Mouse (Mus musculus): ENCODE measurements around the gene Tas2r120. TPM values are rescaled to one million over a fixed set of nuclear protein-coding genes. Genes with fewer than 3 reads are reported as not detected.

Tas2r120 gene
- polyA plus RNA-seq (2014; fragmentation: Illumina TruSeq; extraction: RNeasy Lipid Tissue Mini Kit (QIAGEN cat#74804); ENCODE audit: insufficient read depth, low read depth, low replicate concordance) = not detected

DNA sequence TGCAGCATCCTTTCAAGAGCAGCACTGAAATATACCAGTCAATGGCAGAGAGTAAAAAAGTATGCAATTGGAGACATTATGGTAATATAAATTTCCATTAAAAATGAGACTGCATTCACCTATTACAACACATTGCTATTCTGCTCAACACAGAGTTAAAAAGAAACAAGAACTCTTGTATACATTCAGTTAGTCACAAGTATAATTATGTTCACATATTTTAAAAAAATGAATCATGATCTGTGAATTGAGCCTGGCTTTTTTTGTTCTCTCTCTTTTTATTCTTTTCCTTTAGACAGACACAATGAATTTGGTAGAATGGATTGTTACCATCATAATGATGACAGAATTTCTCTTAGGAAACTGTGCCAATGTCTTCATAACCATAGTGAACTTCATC, at the start of gene Tas2r120:
Tas2r120 (plus strand) TSS at position 301 of the 400 bp plus-strand sequence.

DNA sequence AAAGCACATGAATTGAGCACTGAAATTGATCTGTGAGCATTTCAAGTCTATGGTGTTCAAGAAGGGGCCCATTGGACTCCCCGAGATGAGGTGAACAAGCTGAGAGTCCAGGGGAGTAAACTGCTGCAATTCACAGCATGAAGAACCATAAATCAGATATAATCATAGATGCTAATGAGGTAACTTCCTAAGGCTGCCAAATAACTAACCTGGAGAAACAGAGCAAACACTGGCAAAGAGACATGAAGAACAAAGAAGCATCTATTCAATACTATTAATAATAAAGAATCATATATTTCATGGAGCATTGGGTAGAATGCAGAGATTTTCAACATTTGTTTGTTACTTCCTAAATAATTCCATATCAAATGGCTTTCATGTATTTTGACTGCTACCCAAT, 5.3 kb upstream of the Tas2r120 start, which contains the start of gene A630073D07Rik:
A630073D07Rik (minus strand) TSS at position 101 of the 400 bp plus-strand sequence.

DNA sequence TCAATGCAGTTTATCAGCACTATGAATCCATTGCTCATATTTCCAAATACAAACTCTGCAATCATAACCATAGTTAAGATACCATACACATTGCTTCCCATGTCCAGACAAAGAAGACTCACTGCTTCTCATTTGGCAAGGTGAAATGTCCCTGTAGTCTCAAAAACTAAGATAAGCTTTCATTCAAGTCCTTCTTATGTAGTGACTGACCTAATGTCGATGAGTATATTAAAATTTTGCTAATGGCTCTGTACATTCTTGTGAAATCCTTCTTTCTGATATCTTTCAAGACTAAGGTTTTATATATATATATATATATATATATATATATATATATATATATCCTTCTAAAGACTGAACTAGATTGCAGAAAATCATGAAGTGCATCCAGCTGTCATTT, 44.2 kb downstream of the Tas2r120 start, which contains the start of gene Tas2r121:
Tas2r121 (minus strand) TSS at position 101 of the 400 bp plus-strand sequence.

Other genes starting within 250 kb of the Tas2r120 start
- gene Prh1, start 87.1 kb upstream of the Tas2r120 start, polyA plus RNA-seq (2014; fragmentation: Illumina TruSeq; extraction: RNeasy Lipid Tissue Mini Kit (QIAGEN cat#74804); ENCODE audit: insufficient read depth, low read depth, low replicate concordance) = not detected
- gene Prp2, start 61.0 kb upstream of the Tas2r120 start, polyA plus RNA-seq (2014; fragmentation: Illumina TruSeq; extraction: RNeasy Lipid Tissue Mini Kit (QIAGEN cat#74804); ENCODE audit: insufficient read depth, low read depth, low replicate concordance) = not detected
- not detected for gene A630073D07Rik, start 5.4 kb upstream of the Tas2r120 start, polyA plus RNA-seq (2014; fragmentation: Illumina TruSeq; extraction: RNeasy Lipid Tissue Mini Kit (QIAGEN cat#74804); ENCODE audit: insufficient read depth, low read depth, low replicate concordance)
- not detected for gene Tas2r121, start 44.1 kb downstream of the Tas2r120 start, polyA plus RNA-seq (2014; fragmentation: Illumina TruSeq; extraction: RNeasy Lipid Tissue Mini Kit (QIAGEN cat#74804); ENCODE audit: insufficient read depth, low read depth, low replicate concordance)
- not detected for gene Tas2r122, start 55.0 kb downstream of the Tas2r120 start, polyA plus RNA-seq (2014; fragmentation: Illumina TruSeq; extraction: RNeasy Lipid Tissue Mini Kit (QIAGEN cat#74804); ENCODE audit: insufficient read depth, low read depth, low replicate concordance)
- not detected for gene Tas2r115, start 81.1 kb downstream of the Tas2r120 start, polyA plus RNA-seq (2014; fragmentation: Illumina TruSeq; extraction: RNeasy Lipid Tissue Mini Kit (QIAGEN cat#74804); ENCODE audit: insufficient read depth, low read depth, low replicate concordance)
- gene Tas2r124, start 97.8 kb downstream of the Tas2r120 start, polyA plus RNA-seq (2014; fragmentation: Illumina TruSeq; extraction: RNeasy Lipid Tissue Mini Kit (QIAGEN cat#74804); ENCODE audit: insufficient read depth, low read depth, low replicate concordance) = not detected
- gene Tas2r102, start 105.2 kb downstream of the Tas2r120 start, polyA plus RNA-seq (2014; fragmentation: Illumina TruSeq; extraction: RNeasy Lipid Tissue Mini Kit (QIAGEN cat#74804); ENCODE audit: insufficient read depth, low read depth, low replicate concordance) = not detected
- gene Tas2r136, start 121.2 kb downstream of the Tas2r120 start, polyA plus RNA-seq (2014; fragmentation: Illumina TruSeq; extraction: RNeasy Lipid Tissue Mini Kit (QIAGEN cat#74804); ENCODE audit: insufficient read depth, low read depth, low replicate concordance) = not detected
- gene Tas2r117, start 145.9 kb downstream of the Tas2r120 start, polyA plus RNA-seq (2014; fragmentation: Illumina TruSeq; extraction: RNeasy Lipid Tissue Mini Kit (QIAGEN cat#74804); ENCODE audit: insufficient read depth, low read depth, low replicate concordance) = not detected
- not detected for gene Tas2r123, start 190.2 kb downstream of the Tas2r120 start, polyA plus RNA-seq (2014; fragmentation: Illumina TruSeq; extraction: RNeasy Lipid Tissue Mini Kit (QIAGEN cat#74804); ENCODE audit: insufficient read depth, low read depth, low replicate concordance)
- not detected for gene Tas2r116, start 198.5 kb downstream of the Tas2r120 start, polyA plus RNA-seq (2014; fragmentation: Illumina TruSeq; extraction: RNeasy Lipid Tissue Mini Kit (QIAGEN cat#74804); ENCODE audit: insufficient read depth, low read depth, low replicate concordance)
- gene Tas2r110, start 211.1 kb downstream of the Tas2r120 start, polyA plus RNA-seq (2014; fragmentation: Illumina TruSeq; extraction: RNeasy Lipid Tissue Mini Kit (QIAGEN cat#74804); ENCODE audit: insufficient read depth, low read depth, low replicate concordance) = not detected
- not detected for gene Tas2r113, start 236.1 kb downstream of the Tas2r120 start, polyA plus RNA-seq (2014; fragmentation: Illumina TruSeq; extraction: RNeasy Lipid Tissue Mini Kit (QIAGEN cat#74804); ENCODE audit: insufficient read depth, low read depth, low replicate concordance)